Mouse (Mus musculus): ENCODE results near the gene Cfap100. TPM values are rescaled to one million over a fixed set of nuclear protein-coding genes. Genes with fewer than 3 reads are reported as not detected.

The Cfap100 gene
- total and polyA plus RNA-seq, 2 experiments from 2014 or later: 3.4 to 4.9 TPM

DNA sequence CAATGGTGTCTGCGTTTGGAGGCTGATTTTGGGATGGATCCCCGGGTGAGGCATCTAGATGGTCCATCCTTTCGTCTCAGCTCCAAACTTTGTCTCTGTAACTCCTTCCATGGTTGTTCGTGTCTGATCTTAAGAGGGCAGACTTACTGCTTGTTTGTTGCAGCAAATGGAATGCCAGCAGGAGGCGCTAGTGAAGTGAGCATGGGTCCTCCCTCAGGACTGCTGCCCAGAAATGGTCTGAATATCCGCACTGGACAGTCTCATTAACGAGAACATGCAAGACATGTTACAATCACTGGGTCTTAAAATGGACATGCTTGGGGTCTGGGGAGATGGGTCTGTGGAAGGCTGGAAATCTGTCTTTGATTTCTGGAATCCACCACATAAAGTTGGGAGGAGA is 21.6 kb upstream of the Cfap100 start:
- Histone ChIP-seq H3K27ac (ENCODE audit: low read depth, low read length) (no peak overlapping the region), H3K4me2 (ENCODE audit: low read depth) (no peak overlapping the region), H3K4me1 (ENCODE audit: insufficient read depth) (no peaks in the 10 kb centered on the region), H3K9ac (no peak overlapping the region), H3K4me3 (ENCODE audit: low read depth, low read length) (no peak overlapping the region), H3K9me3 (ENCODE audit: low read length) (no peaks in the 10 kb centered on the region), H3K36me3 (ENCODE audit: insufficient read depth) (no peaks in the 10 kb centered on the region), H3K27me3 (ENCODE audit: insufficient read depth, low read length) (no peaks in the 10 kb centered on the region)
- DNase-seq (peak; percentile 67), ATAC-seq (peak; percentile 61; the same call in 1 of the 2 replicates)
- TF ChIP-seq CTCF (IDR thresholded peaks at IDR 0.05; ENCODE audit: low read depth): peak; percentile 77
- 28% methylated on average over 7 of the region's 7 CpGs for WGBS

DNA sequence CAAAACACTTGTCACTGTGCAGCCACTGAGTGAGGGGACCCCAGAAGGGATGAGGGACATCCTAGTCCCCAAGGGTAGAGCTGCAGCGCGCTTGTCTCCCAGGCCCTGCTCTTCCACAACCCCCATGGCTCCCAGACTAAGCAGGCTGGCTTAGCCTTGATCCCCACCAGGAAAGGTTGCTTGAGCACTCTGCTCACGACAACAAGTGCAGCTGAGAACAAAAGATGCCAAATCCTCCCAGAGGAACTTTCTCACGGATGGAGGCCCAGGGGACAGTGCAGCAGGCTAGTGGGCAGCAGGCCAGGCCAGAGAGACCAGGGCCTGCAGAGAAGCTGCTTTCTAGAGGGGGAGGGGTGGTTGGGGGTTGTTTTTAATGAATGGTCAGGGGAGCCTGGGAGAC is 18.3 kb upstream of the Cfap100 start:
- 17% methylated on average over 4 of the region's 4 CpGs for WGBS
- ATAC-seq: peak; percentile 68
- Histone ChIP-seq H3K4me2 (ENCODE audit: low read depth) (no peak overlapping the region), H3K36me3 (ENCODE audit: insufficient read depth) (no peaks in the 10 kb centered on the region), H3K9ac (no peak overlapping the region), H3K4me3 (ENCODE audit: low read depth, low read length) (no peak overlapping the region), H3K27me3 (ENCODE audit: insufficient read depth, low read length) (no peaks in the 10 kb centered on the region), H3K9me3 (ENCODE audit: low read length) (no peaks in the 10 kb centered on the region), H3K4me1 (ENCODE audit: insufficient read depth) (no peaks in the 10 kb centered on the region), H3K27ac (ENCODE audit: low read depth, low read length) (no peak overlapping the region)
- TF ChIP-seq CTCF (IDR thresholded peaks at IDR 0.05; ENCODE audit: low read depth): no peak
- DNase-seq: peak; percentile 53

DNA sequence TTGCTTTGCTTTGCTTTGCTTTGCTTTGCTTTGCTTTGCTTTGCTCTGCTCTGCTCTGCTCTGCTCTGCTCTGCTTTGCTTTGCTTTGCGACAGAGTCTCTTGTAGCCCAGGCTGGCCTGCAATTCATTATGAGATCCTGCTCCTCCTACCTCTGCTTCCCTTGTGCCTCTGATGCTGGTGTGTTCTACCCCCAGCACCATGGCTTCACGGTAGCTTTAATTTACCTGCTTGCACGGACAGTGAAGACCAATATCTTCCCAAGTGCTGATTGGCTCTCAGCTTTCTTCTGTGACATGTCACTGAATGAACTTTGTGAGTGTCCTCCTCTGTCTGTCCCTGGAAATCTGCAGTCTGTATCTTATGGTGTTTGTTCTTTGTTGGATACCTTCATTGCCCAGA is 8.4 kb upstream of the Cfap100 start:
- no peak overlapping the region for H3K4me3 ChIP-seq (ENCODE audit: low read depth, low read length)
- no peaks in the 10 kb centered on the region for H3K4me1 ChIP-seq (ENCODE audit: insufficient read depth)
- no peaks in the 10 kb centered on the region for H3K27me3 ChIP-seq (ENCODE audit: insufficient read depth, low read length)
- 98% methylated on average over 3 of the region's 3 CpGs for WGBS
- H3K36me3 ChIP-seq (ENCODE audit: insufficient read depth): no peaks in the 10 kb centered on the region
- H3K9ac ChIP-seq: no peak overlapping the region
- H3K27ac ChIP-seq (ENCODE audit: low read depth, low read length): no peak overlapping the region
- no peak overlapping the region for H3K4me2 ChIP-seq (ENCODE audit: low read depth)
- ATAC-seq (no peak), DNase-seq (no peak)
- no peak for TF ChIP-seq CTCF (IDR thresholded peaks at IDR 0.05; ENCODE audit: low read depth)
- H3K9me3 ChIP-seq (ENCODE audit: low read length): no peaks in the 10 kb centered on the region

DNA sequence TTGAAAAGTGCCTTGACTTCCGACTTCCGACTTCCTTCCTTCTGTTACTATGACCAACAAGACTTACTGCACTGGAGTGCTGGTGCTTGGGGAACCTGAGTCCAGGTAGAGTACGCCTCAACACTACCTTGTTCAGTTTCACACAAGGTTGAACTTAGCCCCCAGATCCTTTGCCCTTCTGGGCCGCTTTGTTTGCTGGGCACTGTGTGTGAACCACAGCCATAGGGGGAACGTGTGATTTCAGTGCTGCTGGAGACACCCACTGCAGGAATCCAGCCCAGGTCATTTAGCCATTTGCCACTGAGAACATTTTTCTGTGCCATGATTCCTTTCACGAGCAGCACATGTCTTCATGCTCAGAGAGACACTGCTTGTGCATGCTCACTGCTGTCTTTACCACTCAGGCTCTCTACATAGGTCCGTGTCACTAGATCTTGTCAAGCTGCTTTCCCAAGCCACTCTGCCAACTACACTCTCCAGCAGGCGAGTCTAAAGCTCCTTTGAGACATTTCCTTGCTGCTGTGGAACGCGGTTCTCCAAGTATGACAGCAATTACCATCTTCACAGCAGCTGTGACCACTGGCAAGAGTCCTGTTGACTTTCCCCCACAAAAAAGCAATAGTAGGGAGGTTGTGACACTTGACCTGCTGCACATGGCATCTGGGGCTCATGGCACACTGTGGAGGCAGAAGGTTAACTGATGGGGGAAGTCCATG is 7.8 kb upstream of the Cfap100 start:
- Histone ChIP-seq H3K9ac (no peak overlapping the region), H3K4me2 (ENCODE audit: low read depth) (no peak overlapping the region), H3K4me1 (ENCODE audit: insufficient read depth) (0 out of 2 replicates have a peak, but pooled peaks cover 3% of the 10 kb centered on the region), H3K27ac (ENCODE audit: low read depth, low read length) (no peak overlapping the region), H3K36me3 (ENCODE audit: insufficient read depth) (no peaks in the 10 kb centered on the region), H3K4me3 (ENCODE audit: low read depth, low read length) (no peak overlapping the region), H3K9me3 (ENCODE audit: low read length) (no peaks in the 10 kb centered on the region), H3K27me3 (ENCODE audit: insufficient read depth, low read length) (no peaks in the 10 kb centered on the region)
- no peak for TF ChIP-seq CTCF (IDR thresholded peaks at IDR 0.05; ENCODE audit: low read depth)
- WGBS: 85% methylated on average over 10 of the region's 10 CpGs
- no peak for ATAC-seq
- no peak for DNase-seq

DNA sequence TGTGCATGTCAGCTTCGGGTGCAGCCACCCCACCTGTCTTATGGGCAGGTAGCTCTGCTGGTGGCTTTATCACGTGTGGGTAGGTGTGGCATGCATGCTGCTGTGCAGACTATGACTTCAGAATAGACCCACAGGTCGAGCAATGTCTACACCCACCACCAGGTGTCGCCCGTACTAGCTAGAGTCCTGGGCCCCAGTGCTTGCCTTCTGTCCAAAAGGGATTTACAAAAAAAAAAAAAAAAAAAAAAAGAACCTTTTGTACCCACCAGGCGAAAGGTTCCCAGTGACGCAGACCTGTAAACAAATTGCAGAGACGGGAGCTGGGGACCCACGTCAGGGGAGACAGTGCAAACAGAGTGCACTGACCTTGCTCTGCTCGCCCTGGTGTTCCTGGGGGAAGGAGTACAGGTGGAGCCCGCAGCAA is 6.6 kb upstream of the Cfap100 start:
- H3K4me3 ChIP-seq (ENCODE audit: low read depth, low read length): no peak overlapping the region
- no peak overlapping the region for H3K27ac ChIP-seq (ENCODE audit: low read depth, low read length)
- 10% methylated on average over 11 of the region's 11 CpGs for WGBS
- no peak overlapping the region for H3K9ac ChIP-seq
- no peaks in the 10 kb centered on the region for H3K27me3 ChIP-seq (ENCODE audit: insufficient read depth, low read length)
- DNase-seq (peak; percentile 76), ATAC-seq (peak; percentile 75)
- 0 out of 2 replicates have a peak, but pooled peaks cover 3% of the 10 kb centered on the region for H3K4me1 ChIP-seq (ENCODE audit: insufficient read depth)
- peak; percentile 76 for TF ChIP-seq CTCF (IDR thresholded peaks at IDR 0.05; ENCODE audit: low read depth)
- H3K9me3 ChIP-seq (ENCODE audit: low read length): no peaks in the 10 kb centered on the region
- no peak overlapping the region for H3K4me2 ChIP-seq (ENCODE audit: low read depth)
- H3K36me3 ChIP-seq (ENCODE audit: insufficient read depth): no peaks in the 10 kb centered on the region

DNA sequence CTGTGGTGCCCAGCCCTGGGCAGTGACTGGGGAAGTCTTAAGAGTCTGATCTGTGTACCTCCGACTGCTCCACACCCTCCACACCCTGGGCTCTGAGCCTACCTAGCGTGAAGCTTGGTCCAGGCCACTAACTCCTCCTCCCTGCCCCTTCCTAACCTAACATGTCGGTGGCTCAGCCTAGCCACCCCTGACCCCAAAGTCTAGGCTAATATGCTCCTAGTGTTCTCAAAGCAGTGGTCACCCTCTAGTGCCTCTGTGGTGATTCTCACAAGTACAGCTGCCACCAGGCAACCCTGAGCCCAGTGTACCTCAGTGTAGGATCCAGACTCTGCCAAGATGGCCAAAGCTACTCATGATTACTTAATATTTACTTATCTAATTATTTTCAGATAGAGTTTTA is 6.1 kb upstream of the Cfap100 start:
- 82% methylated on average over 3 of the region's 3 CpGs for WGBS
- Histone ChIP-seq H3K4me3 (ENCODE audit: low read depth, low read length) (no peak overlapping the region), H3K36me3 (ENCODE audit: insufficient read depth) (no peaks in the 10 kb centered on the region), H3K27me3 (ENCODE audit: insufficient read depth, low read length) (no peaks in the 10 kb centered on the region), H3K9ac (no peak overlapping the region), H3K9me3 (ENCODE audit: low read length) (no peaks in the 10 kb centered on the region), H3K27ac (ENCODE audit: low read depth, low read length) (no peak overlapping the region), H3K4me1 (ENCODE audit: insufficient read depth) (0 out of 2 replicates have a peak, but pooled peaks cover 3% of the 10 kb centered on the region), H3K4me2 (ENCODE audit: low read depth) (no peak overlapping the region)
- no peak for TF ChIP-seq CTCF (IDR thresholded peaks at IDR 0.05; ENCODE audit: low read depth)
- ATAC-seq (no peak), DNase-seq (no peak)

DNA sequence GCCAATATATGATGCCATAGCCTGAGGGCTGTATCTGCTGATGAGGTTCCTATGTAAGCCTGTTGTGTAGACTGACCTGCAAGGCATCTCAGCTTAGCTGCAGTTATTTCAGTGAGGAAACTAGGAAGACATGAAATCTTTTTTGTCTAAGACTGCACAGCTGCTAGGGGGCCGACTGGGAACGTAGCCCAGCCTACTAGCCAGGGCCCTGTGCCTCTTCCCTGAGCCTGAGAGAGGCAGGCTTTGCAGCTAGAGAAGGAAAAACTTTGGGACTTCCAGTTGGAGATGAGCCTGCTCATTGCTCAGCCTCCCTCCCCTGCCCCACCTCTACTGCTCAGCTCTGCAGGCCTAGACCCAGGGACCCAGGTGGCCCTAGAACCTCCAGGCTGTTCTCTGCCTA is 2.9 kb upstream of the Cfap100 start:
- H3K4me3 ChIP-seq (ENCODE audit: low read depth, low read length): no peak overlapping the region
- DNase-seq: peak; percentile 56
- WGBS: 24% methylated on average over 2 of the region's 2 CpGs

More for the DNA sequence above, 2.9 kb upstream of the Cfap100 start:
- no peaks in the 10 kb centered on the region for H3K36me3 ChIP-seq (ENCODE audit: insufficient read depth)
- no peak overlapping the region for H3K27ac ChIP-seq (ENCODE audit: low read depth, low read length)
- H3K4me1 ChIP-seq (ENCODE audit: insufficient read depth): peaks cover 7% of the 10 kb centered on the region; the same call in 1 of the 2 replicates
- no peak; the same call in 1 of the 2 replicates for ATAC-seq
- no peak overlapping the region for H3K4me2 ChIP-seq (ENCODE audit: low read depth)
- no peaks in the 10 kb centered on the region for H3K9me3 ChIP-seq (ENCODE audit: low read length)
- TF ChIP-seq CTCF (IDR thresholded peaks at IDR 0.05; ENCODE audit: low read depth): peak; percentile 17; the same call in 1 of the 2 replicates
- no peak overlapping the region for H3K9ac ChIP-seq
- no peaks in the 10 kb centered on the region for H3K27me3 ChIP-seq (ENCODE audit: insufficient read depth, low read length)

Measured in forebrain, postnatal 0 days (tissue).